Mouse (Mus musculus): ENCODE results near the gene Oaf. TPM values are rescaled to one million over a fixed set of nuclear protein-coding genes. Genes with fewer than 3 reads are reported as not detected.
A peak's percentile ranks its signal among the peaks of the same experiment; 100 is the strongest.

Gene Oaf
- 1 to 10 TPM; 8.2 to 8.9 TPM for total RNA-seq (2021)

DNA sequence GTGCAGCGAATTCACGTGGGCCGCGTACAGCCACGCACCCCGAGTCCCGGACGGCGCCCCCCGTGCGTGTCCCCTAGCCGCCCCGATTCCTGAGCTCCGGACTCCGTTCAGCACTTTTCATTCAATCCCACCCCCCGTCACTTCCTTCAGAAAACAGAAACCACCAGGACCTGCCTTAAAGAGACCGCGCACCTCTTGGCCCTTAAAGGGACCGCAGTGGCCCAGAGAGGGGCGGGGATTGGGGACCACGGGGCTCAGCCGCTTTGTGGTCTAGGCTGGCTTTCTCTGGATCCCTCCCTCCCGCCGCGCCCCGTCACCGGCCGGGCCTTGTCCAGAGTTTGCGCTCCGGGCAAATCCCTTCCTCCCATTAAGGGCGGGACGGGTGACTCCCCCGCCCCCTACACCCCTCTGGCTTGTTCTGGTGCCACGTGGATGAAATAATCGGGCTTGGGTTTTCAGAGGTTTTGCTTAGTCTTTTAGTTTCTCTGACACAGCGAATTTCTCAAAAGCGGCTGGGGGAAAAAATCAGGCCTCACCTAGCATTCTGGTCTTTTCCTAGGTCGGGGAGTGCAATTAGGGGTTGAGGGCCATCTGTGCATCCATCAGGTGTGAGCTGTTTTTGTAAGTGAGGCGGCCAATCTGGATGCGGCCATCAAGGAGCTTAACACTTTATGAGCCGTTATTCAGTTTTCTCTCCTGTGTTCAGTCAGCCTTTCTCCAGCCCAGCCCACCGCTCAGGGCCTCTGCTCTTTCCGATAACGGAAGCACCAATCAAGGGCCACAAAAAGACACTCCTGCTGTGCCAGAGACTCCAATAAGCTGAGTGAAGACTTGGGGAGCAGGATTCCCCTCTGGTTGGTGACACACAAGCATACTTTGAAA, at the start of gene Oaf:
Oaf (minus strand) TSS at position 200 of the 882 bp plus-strand sequence.
- intact Hi-C loops (cut with DNase I) = no loop called here

DNA sequence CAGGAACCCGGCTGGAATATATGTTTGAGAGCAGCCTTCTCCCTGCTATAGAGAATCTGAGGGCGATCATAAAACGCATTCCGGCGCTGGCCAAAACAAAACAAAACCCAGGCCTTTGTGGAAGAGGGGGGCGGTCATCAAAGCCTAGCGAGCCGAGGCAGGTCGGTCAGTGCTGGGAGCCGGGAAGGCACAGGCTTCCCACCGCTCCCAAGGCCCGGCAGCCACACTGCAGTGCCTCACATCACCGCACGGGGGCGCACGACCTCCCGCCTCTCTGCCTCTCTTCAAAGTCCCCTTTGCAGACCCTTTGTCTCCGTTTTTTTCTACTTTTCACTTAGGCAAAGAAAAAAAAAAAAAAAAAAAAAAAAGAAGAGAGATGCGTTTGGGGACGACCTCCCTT, 47.2 kb upstream of the Oaf start:
- intact Hi-C loops (cut with DNase I) = loop anchor here (5.0 kb wide), 1 partner anchor 285 kb away; no protein-coding TSS in a partner anchor
- peak; percentile 64 to 76 for DNase-seq

More for the DNA sequence above, at the start of gene Oaf:
- peak; percentile 82 to 84 for DNase-seq

DNA sequence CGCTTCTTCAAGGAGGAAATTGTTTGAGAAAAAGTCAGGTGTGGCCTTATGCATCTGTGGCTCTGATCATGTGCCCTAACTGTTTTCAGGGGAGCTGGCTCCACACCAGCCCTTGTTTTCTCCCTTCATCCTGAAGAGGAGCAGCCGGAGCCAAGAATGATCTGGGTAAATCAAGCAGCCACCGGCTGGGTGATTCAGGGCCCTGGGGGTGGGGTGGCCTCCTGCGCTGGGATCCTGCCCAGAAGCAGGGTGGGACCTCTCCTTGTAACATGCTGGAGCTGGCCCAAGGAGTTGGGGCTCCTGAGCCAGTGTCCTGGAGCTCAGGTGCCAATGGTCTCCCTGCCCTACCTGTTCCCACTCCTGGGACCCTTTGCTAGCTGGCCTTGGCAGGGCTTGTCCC, 45.6 kb upstream of the Oaf start:
- intact Hi-C loops (cut with DNase I) = loop anchor here (5.0 kb wide), 1 partner anchor 283 kb away; no protein-coding TSS in a partner anchor
- DNase-seq = no peak

DNA sequence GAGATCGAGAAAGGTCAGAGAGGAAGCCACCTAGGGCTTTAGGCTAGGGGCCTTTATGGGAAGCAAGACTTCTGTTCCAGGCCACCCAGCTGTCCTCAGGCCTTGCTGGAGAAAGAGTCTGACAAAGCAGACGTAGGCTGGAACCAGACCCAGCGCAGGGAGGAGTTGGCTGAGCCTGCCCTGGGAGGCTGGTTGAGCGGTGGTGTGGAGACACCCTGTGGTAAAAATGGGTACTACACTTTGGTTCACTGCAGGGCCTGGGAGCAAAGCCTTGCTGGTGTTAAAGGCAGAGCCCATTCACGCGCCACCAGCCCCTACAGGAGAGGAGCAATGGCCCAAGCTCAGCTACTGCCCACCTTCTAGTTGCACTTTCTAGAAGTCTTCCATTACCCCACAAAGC, 44.6 kb upstream of the Oaf start:
- peak; percentile 83 for DNase-seq
- intact Hi-C loops (cut with DNase I) = loop anchor here (1.0 kb wide), 2 partner anchors 63 to 142 kb away; no protein-coding TSS in a partner anchor

DNA sequence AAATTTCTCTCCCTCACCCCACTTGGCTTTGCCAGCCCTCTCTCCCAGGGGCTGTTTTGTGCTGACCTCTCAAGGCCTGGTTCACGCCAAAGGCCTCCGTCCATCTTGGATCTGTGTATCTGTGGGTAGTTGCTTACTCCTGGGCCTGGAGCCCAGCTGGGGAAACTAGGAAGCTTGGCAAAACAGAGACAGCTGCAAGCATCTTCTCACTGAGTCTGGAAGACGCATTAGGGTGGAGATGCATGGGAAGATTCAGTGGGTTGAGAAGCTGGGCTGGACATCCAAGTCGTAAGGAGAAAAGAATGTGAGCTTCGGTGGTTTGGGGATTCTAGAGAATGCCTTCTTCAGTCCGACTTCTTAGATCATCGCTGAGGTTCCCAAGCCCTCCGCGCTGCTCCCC, 34.0 kb upstream of the Oaf start:
- intact Hi-C loops (cut with DNase I) = no loop called here
- DNase-seq = peak in 1 of 2 experiments; percentile 44

DNA sequence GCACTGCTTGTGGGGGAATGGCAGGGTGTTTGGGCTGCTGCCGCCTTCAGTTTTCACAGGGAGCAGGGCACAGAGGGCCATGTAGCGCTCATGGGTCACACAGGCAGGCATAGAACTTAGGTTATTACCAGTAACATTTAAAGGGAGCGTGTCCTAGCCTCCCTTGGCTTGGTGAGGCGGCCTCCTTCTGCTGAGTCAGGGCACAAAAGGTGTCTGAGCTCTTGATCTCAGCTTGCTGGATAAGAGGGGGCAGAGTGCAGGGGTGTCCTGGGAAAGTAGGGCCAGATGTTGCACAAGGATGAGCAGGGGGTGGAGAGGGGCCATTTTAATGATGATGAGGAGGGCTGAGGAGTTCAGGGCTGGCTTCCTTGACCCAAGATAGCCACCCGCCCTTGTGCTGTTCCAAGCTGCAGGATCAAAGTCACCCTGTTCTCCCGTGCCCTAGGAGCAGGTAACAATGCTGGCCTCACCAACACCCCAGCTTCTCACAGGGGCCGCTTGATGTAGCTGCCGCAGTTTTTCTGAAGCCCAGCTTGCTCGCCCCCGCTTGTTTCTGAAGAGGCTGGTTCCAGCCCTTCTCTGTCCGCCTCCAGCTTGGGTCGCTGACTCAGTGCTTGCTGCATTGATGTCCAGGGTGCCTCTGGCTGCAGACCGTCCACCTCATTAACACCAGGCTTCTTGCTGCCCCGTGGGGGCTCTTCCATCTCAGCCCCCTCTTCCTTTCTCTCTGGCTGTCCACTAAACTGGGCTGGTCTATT, 32.2 kb upstream of the Oaf start:
- intact Hi-C loops (cut with DNase I) = no loop called here
- no peak for DNase-seq

DNA sequence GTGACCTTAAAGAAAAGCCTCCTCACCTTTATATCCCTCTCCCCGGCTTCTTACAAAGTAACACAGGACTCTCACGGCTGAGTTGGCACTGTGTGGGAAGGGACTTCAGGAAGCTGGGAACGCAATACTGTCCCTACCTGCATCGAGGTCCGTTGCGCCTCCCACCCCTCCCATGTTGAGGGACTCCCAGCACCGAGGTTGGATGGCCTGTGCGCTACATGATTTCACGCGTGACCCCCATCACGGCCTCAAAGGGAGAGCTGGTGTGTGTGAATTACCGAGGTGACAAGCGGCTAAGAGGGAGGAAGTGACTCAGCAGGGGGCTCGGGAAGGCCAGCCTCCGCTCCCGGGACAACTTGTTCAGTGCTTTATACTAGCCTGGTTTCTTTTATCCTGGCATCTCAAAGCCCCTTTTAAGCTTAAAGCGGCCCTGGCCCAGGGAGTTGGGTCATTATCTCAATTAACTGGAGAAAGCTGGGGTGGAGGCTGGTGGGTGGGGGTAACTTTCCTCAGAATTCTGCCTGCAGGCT, 31.1 kb upstream of the Oaf start:
- no peak for DNase-seq
- intact Hi-C loops (cut with DNase I) = no loop called here

DNA sequence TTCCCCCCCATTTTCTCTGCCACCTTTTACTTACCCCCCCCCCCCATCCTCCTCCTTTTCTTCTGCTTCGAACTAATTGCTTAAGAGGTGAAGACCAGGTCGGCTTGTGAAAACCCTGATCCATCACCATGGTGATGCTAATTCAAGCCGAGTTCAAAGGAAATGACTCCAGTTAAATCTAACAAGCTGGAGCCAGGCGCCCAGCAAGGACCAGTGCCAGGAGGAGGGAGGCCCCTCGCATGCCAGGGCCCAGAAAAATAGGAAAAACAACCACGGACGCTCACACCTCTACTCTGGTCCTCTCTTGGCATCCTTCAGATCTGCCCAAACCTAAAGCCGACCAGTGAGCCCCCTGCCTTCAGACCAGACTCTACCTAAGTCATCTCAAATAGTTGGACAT, 29.5 kb upstream of the Oaf start:
- intact Hi-C loops (cut with DNase I) = loop anchor here (5.0 kb wide), 1 partner anchor 47 kb away; no protein-coding TSS in a partner anchor
- DNase-seq = no peak

DNA sequence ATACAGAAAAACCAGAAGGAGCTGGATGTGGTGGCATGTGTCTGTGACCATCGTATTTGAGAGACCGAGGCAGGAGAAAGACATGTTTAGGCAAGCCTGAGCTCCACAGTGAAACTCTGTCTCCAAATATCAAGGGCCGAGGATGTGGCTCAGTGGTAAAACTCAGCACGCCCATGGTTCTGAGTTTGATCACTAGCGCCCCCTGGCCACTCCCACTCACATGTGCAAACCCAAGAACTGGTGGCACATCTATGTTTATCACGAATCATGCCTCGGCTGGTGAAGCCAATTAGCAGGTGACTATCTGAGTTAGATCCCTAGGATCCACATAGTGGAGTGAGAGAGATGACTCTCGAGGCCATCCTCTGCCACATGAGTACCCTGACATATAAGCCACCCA, 27.6 kb upstream of the Oaf start:
- peak in 1 of 2 experiments; percentile 51 for DNase-seq

DNA sequence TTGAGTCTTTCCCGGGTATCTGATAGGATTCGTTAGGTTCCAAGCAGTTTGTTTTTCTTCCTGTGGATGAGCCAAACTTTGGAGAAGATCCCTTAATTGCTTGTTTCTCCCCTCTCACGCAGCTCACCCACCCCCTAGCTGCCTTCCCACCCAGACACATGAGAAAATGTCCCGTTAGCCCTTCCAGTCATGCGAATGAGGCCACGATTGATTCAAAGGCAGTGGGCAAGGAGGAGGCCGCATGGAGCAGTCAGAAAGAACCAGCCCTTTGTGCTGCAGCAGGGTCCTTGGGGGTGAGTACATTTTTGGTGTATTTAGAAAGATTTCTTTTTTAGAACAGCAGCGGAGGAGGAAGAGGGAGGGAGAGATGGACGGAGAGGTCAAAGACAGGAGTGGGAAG, 25.5 kb upstream of the Oaf start:
- intact Hi-C loops (cut with DNase I) = loop anchor here (5.0 kb wide), 1 partner anchor 43 kb away; no protein-coding TSS in a partner anchor
- no peak for DNase-seq

More for the DNA sequence above, 27.6 kb upstream of the Oaf start:
- intact Hi-C loops (cut with DNase I) = loop anchor here (5.0 kb wide), 1 partner anchor 45 kb away; no protein-coding TSS in a partner anchor

DNA sequence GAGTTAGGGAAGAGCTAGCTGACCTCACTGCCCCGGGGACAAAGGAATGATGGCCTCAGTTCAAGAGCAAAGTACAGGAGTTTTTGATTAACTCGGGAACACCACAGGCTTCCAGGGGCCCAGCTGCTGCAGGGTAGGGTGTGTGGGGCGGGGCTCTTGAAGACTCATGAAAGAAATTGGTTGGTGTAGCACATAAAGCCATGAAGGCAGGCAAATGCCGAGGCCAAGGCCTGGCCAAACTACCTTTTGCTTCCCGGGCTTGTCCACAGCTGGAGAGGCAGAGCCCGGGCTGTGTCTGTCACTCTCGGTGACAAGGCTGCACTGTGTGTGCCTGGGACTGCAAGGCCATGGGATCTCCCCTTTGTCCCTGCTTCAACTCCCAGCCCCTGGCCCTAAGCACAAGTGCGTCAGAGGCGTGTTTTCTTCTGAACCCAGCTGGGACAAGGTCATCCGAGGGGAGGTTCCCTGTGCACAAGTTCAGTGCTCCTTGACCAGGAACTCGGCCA, 24.3 kb upstream of the Oaf start:
- peak; percentile 56 to 66 for DNase-seq
- intact Hi-C loops (cut with DNase I) = no loop called here

DNA sequence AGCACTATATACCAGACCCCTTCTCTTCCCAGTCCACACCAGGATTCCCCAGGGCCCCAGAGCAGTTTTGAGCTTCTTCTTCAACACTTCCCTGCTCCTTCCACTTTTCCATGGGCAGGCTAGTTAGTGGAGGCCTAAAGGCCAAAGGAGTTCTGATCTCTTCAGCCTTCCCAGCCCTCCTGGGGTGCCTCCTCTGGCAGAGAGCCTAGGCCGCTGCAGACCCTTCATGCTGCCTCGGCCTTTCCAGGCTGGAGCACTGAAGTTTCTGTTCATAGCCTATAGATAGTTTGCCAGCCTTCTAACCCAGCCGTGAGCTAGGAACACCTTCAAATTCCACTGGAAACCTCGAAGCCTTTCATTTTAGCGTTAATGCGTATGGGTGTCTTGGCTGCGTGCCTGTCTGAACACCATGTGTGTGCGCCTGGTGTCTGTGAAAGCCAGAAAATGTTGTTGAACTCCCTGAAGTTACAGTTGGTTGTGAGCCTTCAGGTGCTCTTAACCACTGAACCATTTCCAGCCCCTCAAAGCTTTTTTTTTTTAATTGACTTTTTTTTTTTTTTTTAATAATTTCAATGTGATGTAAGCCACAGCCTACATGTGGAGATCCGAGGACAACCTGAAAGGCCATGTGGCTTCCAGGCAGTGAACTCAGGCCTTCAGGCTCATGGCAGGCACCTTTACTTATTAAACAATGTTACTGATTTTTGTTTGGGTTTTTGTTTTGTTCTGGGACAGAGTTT, 23.3 kb upstream of the Oaf start:
- no peak for DNase-seq
- intact Hi-C loops (cut with DNase I) = no loop called here

DNA sequence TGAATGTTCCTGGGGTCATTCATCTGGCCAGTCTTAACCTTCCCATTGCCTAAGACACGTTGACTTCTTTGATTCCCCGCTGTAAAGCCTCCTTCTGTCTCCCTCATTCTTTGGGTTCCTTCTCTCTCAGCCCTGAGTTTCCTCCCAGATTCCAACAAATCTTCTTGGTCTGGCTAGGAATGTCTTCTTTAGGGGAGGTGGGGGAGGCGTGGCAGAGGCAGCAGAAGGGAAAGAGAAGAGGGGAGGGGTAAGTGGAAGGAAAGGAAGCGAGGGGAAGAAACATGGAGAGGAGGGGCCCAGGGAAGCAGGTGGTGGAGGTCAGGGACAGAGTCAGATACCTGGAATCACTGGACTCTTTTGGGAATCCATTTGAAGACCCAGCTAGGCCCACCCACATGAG, 22.7 kb upstream of the Oaf start:
- intact Hi-C loops (cut with DNase I) = no loop called here
- no peak for DNase-seq

DNA sequence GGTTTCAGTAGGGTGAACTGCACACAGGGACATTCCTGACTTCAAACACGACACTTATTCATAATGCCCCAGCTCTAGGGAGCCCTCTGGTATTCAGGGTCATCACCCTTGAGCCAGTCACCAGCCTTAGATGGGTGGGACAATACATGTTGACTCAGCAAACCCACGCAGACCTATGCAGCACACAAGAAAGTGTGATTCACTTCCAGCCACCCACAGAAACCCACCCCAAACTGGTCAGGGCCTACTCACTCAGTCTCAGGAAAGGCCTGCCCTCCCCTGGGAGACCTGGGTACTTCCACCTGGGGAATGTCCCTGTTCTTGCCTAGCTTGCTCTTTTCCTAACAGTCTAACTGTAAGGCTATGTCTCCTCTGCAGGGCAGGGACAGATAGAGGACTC, 22.2 kb upstream of the Oaf start:
- intact Hi-C loops (cut with DNase I) = no loop called here
- DNase-seq = no peak

DNA sequence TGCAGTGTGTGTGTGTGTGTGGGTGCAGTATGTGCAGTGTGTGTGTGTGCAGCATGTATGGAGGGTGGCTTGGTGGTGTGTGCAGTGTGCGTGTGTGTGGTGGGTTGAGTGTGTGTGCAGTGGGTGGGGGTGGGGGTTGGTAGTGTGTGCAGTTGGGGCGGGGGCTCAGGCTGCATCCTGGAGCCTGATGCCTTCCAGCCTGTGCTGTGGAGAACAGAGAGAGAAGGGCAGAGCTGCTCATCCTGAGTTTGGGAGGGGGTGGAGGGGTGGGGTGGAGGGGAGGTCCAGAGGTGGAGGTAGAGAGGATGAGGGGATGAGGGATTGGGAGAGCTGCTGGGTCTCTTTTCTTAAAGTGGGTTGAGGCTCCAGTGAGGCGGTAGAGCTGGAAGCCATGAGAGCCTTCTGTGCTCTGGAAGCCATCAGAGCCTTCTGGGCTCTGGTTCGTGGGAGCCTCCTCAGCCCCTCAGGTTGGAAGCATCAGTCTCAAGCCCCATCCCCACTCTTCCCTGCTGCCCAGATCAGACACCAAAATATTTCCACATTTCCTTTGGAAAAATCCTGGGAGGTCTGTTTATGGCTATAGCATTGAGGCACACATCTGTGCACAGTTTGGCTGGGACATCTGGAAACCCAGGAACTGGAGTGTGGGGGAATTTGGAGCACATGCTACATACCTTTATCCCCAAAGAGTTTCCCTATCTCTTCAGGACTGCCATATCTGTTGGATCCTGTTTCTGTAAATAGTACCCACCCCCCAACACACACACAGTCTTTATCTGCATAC, 21.6 kb upstream of the Oaf start:
- DNase-seq = no peak
- intact Hi-C loops (cut with DNase I) = no loop called here

DNA sequence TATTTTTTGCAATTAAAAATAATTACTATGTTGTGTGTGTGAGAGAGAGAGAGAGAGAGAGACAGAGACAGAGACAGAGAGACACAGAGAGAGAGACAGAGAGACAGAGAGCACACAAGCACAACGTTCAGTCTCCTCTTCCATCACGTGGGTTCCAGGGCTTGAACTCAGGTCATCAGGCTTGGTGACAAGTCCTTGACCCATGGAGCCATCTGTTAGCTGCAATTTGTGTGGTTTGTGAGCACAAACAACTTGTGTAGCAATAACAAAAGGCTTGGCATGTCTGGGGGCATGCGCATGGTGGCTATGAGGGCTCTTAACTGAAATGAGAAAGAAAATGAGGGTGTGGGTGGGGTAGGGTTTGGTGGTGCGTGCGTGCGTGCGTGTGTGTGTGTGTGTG, 20.9 kb upstream of the Oaf start:
- intact Hi-C loops (cut with DNase I) = no loop called here
- no peak for DNase-seq

DNA sequence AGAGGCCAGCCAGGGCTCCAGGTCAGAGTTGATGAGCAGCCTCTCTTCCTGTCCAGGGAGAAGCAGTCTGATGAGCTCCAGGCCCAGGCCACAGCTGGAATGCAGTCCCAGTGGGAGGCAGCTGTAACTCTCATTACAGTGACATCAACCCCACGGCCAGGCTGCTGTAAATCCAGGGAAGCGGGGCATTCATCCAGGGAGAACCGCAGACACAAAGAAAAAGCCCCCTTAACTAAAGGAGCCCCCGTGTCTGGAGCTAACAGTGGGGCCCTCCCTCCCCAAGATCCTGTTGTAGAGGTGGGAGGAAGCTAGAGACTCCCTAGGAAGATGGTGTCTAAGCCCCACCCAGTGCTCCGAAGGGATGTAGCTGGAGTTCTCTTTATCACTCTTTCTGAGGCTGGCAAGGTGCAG, 13.6 kb upstream of the Oaf start:
- intact Hi-C loops (cut with DNase I) = no loop called here

DNA sequence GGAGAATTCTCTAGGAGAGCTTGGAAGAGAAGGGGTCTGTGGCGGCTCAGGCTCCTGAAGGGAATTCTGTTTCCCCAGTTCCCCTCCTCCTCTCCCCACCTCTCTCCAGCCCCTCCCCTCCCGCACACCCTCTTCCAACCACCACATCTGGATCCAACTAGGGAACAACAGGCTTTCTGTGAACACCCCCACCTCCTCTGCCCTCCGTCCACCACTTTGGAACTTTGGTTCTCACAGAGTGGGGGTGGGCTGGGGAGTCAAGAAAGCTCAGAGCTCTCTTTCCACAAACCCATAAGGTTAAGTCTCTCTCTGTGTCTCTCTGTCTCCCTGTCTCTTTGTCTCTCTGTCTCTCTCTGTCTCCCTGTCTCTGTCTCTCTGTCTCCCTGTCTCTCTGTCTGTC, 13.1 kb upstream of the Oaf start:
- no peak for DNase-seq

More for the DNA sequence above, 13.6 kb upstream of the Oaf start:
- peak; percentile 41 to 58 for DNase-seq

DNA sequence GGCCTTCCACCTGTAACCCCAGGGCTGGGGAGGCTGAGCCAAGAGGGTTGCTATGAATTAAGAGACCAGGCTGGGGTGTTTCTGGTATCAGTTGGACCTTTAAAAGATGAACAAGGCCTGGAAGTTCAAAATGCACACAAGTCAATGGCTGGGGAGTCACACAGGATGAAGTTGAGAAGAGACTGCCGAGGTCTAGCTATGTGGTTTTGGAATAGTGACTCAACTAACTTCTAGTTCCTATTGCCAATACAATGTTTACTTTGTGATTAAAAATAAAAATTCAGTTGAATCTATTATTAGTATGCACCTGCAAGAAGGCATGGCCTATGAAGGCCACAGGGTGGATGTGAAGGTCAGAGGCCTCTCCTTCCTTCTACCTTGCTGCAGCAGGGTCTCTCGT, 12.1 kb upstream of the Oaf start:
- intact Hi-C loops (cut with DNase I) = no loop called here
- no peak for DNase-seq

More for the DNA sequence above, 13.1 kb upstream of the Oaf start:
- intact Hi-C loops (cut with DNase I) = no loop called here

Data from heart, postnatal 36 days (tissue).